Mouse (Mus musculus) lung, adult 2 months (tissue): Measurements from ENCODE around the gene Ngb.

Experiments
- CTCF ChIP-seq: fragments of 200-500 bp; IDR thresholded peaks from 2 replicates; pipeline ENCODE4 v1.5.1; 2011; ENCODE audit warnings: mild to moderate bottlenecking, low read length, control low read depth; ENCODE audit not compliant: insufficient read depth
- POLR2A ChIP-seq: fragments of 200-500 bp; IDR thresholded peaks from 2 replicates; pipeline ENCODE4 v1.6.1; 2011; ENCODE audit warnings: low read depth, mild to moderate bottlenecking, control low read depth, low read length, borderline replicate concordance; ENCODE audit errors: extremely low read depth

DNA sequence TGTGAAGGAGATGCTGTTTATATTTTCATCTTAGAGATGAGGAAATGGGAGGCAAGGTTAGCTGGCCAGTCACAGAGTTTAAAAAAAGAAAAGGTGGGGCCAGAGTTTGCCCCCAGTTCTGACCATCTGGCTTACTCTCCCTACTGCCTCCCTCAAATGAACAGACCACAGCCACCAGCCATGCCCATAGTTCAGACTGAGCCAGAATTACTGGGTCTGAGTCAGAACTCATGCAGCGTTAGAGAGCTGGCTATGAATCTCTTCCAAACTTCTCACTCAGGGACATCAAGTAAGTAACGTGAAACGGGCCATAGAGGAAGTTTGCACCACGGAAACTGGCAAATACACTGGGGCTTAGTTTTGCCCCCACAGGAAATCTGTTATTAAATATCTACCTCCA, 2.5 kb upstream of the Ngb start:
- TF ChIP-seq CTCF (no peak), POLR2A (no peak)
